Mouse (Mus musculus) hindbrain, embryonic 15.5 days (tissue): Measurements from ENCODE around the gene Scp2d1. TPM values are rescaled to one million over a fixed set of nuclear protein-coding genes. Genes with fewer than 3 reads are reported as not detected.

Experiments
- ATAC-seq: fragments of 200-750 bp; cut with Nextera tagmentation; 2 replicates; pipeline ENCODE4 v1.8.0; 2017; ENCODE audit warnings: low read depth, moderate number of reproducible peaks, moderate TSS enrichment; ENCODE audit not compliant: low FRiP score
- H3K27ac ChIP-seq: fragments of 300-500 bp; sonication (generic); replicated peaks from 2 replicates; pipeline ENCODE4 v1.5.1; 2015; ENCODE audit warnings: mild to moderate bottlenecking, inconsistent platforms
- H3K27me3 ChIP-seq: fragments of 300-500 bp; sonication (generic); 2 replicates; pipeline ENCODE4 v1.6.1; 2015; ENCODE audit warnings: control low read depth, inconsistent platforms
- H3K36me3 ChIP-seq: fragments of 300-500 bp; sonication (generic); 2 replicates; pipeline ENCODE4 v1.6.1; 2015; ENCODE audit warnings: control low read depth, inconsistent platforms
- H3K4me1 ChIP-seq: fragments of 300-500 bp; sonication (generic); replicated peaks from 2 replicates; pipeline ENCODE4 v1.6.1; 2015; ENCODE audit warnings: control low read depth, inconsistent platforms
- H3K4me2 ChIP-seq: fragments of 300-500 bp; sonication (generic); 2 replicates; pipeline ENCODE4 v1.6.1; 2015; ENCODE audit warnings: moderate library complexity, mild to moderate bottlenecking, inconsistent platforms
- H3K4me3 ChIP-seq: fragments of 300-500 bp; sonication (generic); 2 replicates; pipeline ENCODE4 v1.5.1; 2015; ENCODE audit warnings: mild to moderate bottlenecking, inconsistent platforms
- H3K9ac ChIP-seq: fragments of 300-500 bp; sonication (generic); 2 replicates; pipeline ENCODE4 v1.6.1; 2015; ENCODE audit warnings: inconsistent platforms
- H3K9me3 ChIP-seq: fragments of 300-500 bp; sonication (generic); 2 replicates; pipeline ENCODE4 v1.6.1; 2016; ENCODE audit warnings: control low read depth, inconsistent platforms
- WGBS: fragments of 180-500 bp; shearing (Covaris S2); methylation state at CpG from one replicate; pipeline ENCODE4 v1.1.7; 2015; 5-methylcytosine and 5-hydroxymethylcytosine counted together
- polyA plus RNA-seq: library from polyadenylated mRNA; unstranded; fragments of >200 nt; fragmentation: Nextera tagmentation; extraction: Ambion mirVana; gene quantifications from 2 replicates; pipeline ENCODE4 v1.2.1, GENCODE M21; 2015

Scp2d1 gene
- polyA plus RNA-seq, 1 experiment from 2014 or later = not detected

- no peaks in the 10 kb centered on the region for H3K36me3 ChIP-seq
- 69% methylated on average over 8 of the region's 8 CpGs for WGBS
- H3K4me3 ChIP-seq = no peak overlapping the region
- H3K27ac ChIP-seq = no peak overlapping the region
- ATAC-seq = no peak
- no peak overlapping the region for H3K9ac ChIP-seq
- H3K27me3 ChIP-seq = no peaks in the 10 kb centered on the region
- no peaks in the 10 kb centered on the region for H3K4me1 ChIP-seq
- H3K9me3 ChIP-seq = no peaks in the 10 kb centered on the region
- no peak overlapping the region for H3K4me2 ChIP-seq
Observed at GRCm38 (mm10) chr2:144828457-144828985, 5.1 kb downstream of the Scp2d1 start.

GRCm38 (mm10) chr2:144836667-144837311 is 13.3 kb downstream of the Scp2d1 start:
- Histone ChIP-seq H3K27me3 (no peaks in the 10 kb centered on the region), H3K9ac (no peak overlapping the region), H3K27ac (no peak overlapping the region), H3K36me3 (no peaks in the 10 kb centered on the region), H3K4me2 (no peak overlapping the region), H3K9me3 (no peaks in the 10 kb centered on the region), H3K4me3 (no peak overlapping the region), H3K4me1 (no peaks in the 10 kb centered on the region)
- WGBS = 92% methylated on average over 5 of the region's 5 CpGs
- ATAC-seq = no peak

DNA sequence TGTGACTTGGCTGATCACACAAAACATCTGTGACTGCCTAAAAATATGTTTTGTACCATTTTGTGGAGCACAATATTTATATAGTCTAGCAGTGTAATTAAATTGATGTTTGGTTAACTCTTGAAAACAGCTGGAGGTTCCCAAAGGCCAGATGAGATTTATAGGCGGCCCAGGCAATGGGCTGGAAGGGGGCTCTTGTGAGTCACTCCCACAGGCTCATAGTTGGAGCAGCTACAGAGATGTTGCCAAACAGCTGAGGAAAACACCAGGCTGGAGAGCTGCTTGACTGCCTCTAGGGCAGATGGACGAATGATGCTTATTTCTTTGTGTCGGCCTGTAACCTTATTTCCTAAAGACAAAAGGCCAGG is 13.8 kb downstream of the Scp2d1 start:
- Histone ChIP-seq H3K4me2 (no peak overlapping the region), H3K36me3 (no peaks in the 10 kb centered on the region), H3K27me3 (no peaks in the 10 kb centered on the region), H3K9me3 (no peaks in the 10 kb centered on the region), H3K27ac (no peak overlapping the region), H3K4me1 (no peaks in the 10 kb centered on the region), H3K9ac (no peak overlapping the region), H3K4me3 (no peak overlapping the region)
- WGBS = 82% methylated on average over 3 of the region's 3 CpGs
- ATAC-seq = no peak

DNA sequence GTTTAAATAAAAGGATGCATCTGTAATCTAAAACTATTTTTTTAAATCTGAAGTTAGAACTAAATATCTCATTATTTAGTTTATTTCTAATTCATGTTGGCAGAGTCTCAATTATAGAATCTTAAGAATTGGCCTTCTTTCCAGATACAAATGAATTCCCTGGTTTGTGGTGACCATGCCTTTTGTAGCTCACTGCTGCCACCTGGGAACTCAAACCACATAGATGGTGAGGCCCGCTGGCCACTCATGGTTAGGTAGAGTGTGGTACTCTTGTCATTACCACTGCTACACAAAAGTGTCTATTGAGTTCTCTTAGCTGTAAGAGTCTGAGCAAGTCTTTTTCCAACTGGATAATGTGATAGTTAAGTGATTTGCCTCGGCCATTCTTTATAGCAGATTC is 45.4 kb downstream of the Scp2d1 start:
- no peaks in the 10 kb centered on the region for H3K9me3 ChIP-seq
- H3K27me3 ChIP-seq = no peaks in the 10 kb centered on the region
- no peaks in the 10 kb centered on the region for H3K36me3 ChIP-seq
- no peak overlapping the region for H3K4me2 ChIP-seq
- no peaks in the 10 kb centered on the region for H3K4me1 ChIP-seq
- 85% methylated on average over 2 of the region's 2 CpGs for WGBS
- no peak overlapping the region for H3K27ac ChIP-seq
- H3K4me3 ChIP-seq = no peak overlapping the region
- no peak overlapping the region for H3K9ac ChIP-seq
- ATAC-seq = no peak

Other genes starting within 250 kb of the Scp2d1 start
- gene Smim26, start 229.6 kb upstream of the Scp2d1 start, polyA plus RNA-seq = 54.9 and 62.2 TPM in 2 replicates
- 124 TPM in 2 replicates for gene Dtd1, start 223.8 kb upstream of the Scp2d1 start, polyA plus RNA-seq